Mouse (Mus musculus): ENCODE measurements around the gene Dnmt3a. TPM values are rescaled to one million over a fixed set of nuclear protein-coding genes. Genes with fewer than 3 reads are reported as not detected.

Gene Dnmt3a
- polyA plus RNA-seq, 1 experiment from 2014 or later: 83.1 TPM

GRCm38 (mm10) chr12:3855762-3856501, 50.1 kb downstream of the Dnmt3a start:
- H3K9ac ChIP-seq (replicated peaks; ENCODE audit: low read depth, low read length): no peak overlapping the region
- peaks cover 27% of the 10 kb centered on the region for H3K4me1 ChIP-seq (ENCODE audit: control insufficient read depth, insufficient read depth, low read length)

GRCm38 (mm10) chr12:3856748-3857147, 50.9 kb downstream of the Dnmt3a start:
- Histone ChIP-seq H3K27ac (ENCODE audit: low read length) (peak overlapping the region; percentile 77; the same call in 1 of the 2 replicates), H3K9me3 (ENCODE audit: control insufficient read depth, low read depth, low read length) (no peaks in the 10 kb centered on the region), H3K4me1 (ENCODE audit: control insufficient read depth, insufficient read depth, low read length) (peaks cover 27% of the 10 kb centered on the region), H3K9ac (replicated peaks; ENCODE audit: low read depth, low read length) (no peak overlapping the region), H3K4me3 (ENCODE audit: low read depth, low read length) (no peak overlapping the region), H3K4me2 (replicated peaks; ENCODE audit: low read depth, low read length) (no peak overlapping the region), H3K36me3 (ENCODE audit: control insufficient read depth, insufficient read depth, low read length) (peaks cover 28% of the 10 kb centered on the region), H3K27me3 (ENCODE audit: control insufficient read depth, insufficient read depth, low read length) (no peaks in the 10 kb centered on the region)
- ATAC-seq (ENCODE audit: insufficient number of reproducible peaks, insufficient read depth, low FRiP score, low read depth): no peak
- WGBS: 69% methylated on average over 2 of the region's 2 CpGs

More at GRCm38 (mm10) chr12:3855762-3856501, 50.1 kb downstream of the Dnmt3a start:
- H3K36me3 ChIP-seq (ENCODE audit: control insufficient read depth, insufficient read depth, low read length): peaks cover 29% of the 10 kb centered on the region
- peak overlapping the region; percentile 77 for H3K27ac ChIP-seq (ENCODE audit: low read length)
- no peak overlapping the region for H3K4me3 ChIP-seq (ENCODE audit: low read depth, low read length)
- no peak overlapping the region for H3K4me2 ChIP-seq (replicated peaks; ENCODE audit: low read depth, low read length)
- H3K27me3 ChIP-seq (ENCODE audit: control insufficient read depth, insufficient read depth, low read length): no peaks in the 10 kb centered on the region
- WGBS: 44% methylated on average over 7 of the region's 7 CpGs
- peak; percentile 70 for ATAC-seq (ENCODE audit: insufficient number of reproducible peaks, insufficient read depth, low FRiP score, low read depth)
- H3K9me3 ChIP-seq (ENCODE audit: control insufficient read depth, low read depth, low read length): no peaks in the 10 kb centered on the region

GRCm38 (mm10) chr12:3857231-3857630, 51.4 kb downstream of the Dnmt3a start:
- Histone ChIP-seq H3K27ac (ENCODE audit: low read length) (no peak overlapping the region), H3K4me3 (ENCODE audit: low read depth, low read length) (no peak overlapping the region), H3K4me2 (replicated peaks; ENCODE audit: low read depth, low read length) (no peak overlapping the region), H3K9ac (replicated peaks; ENCODE audit: low read depth, low read length) (no peak overlapping the region), H3K9me3 (ENCODE audit: control insufficient read depth, low read depth, low read length) (no peaks in the 10 kb centered on the region), H3K27me3 (ENCODE audit: control insufficient read depth, insufficient read depth, low read length) (no peaks in the 10 kb centered on the region), H3K4me1 (ENCODE audit: control insufficient read depth, insufficient read depth, low read length) (peaks cover 27% of the 10 kb centered on the region), H3K36me3 (ENCODE audit: control insufficient read depth, insufficient read depth, low read length) (peaks cover 32% of the 10 kb centered on the region)
- ATAC-seq (ENCODE audit: insufficient number of reproducible peaks, insufficient read depth, low FRiP score, low read depth): no peak
- WGBS: 85% methylated on average over 3 of the region's 3 CpGs

GRCm38 (mm10) chr12:3857773-3858172, 52.0 kb downstream of the Dnmt3a start:
- peaks cover 31% of the 10 kb centered on the region for H3K36me3 ChIP-seq (ENCODE audit: control insufficient read depth, insufficient read depth, low read length)
- ATAC-seq (ENCODE audit: insufficient number of reproducible peaks, insufficient read depth, low FRiP score, low read depth): no peak
- peaks cover 27% of the 10 kb centered on the region for H3K4me1 ChIP-seq (ENCODE audit: control insufficient read depth, insufficient read depth, low read length)
- H3K4me2 ChIP-seq (replicated peaks; ENCODE audit: low read depth, low read length): no peak overlapping the region
- H3K9ac ChIP-seq (replicated peaks; ENCODE audit: low read depth, low read length): no peak overlapping the region
- no peaks in the 10 kb centered on the region for H3K9me3 ChIP-seq (ENCODE audit: control insufficient read depth, low read depth, low read length)
- no peak overlapping the region for H3K27ac ChIP-seq (ENCODE audit: low read length)
- WGBS: 67% methylated on average over 9 of the region's 9 CpGs
- no peaks in the 10 kb centered on the region for H3K27me3 ChIP-seq (ENCODE audit: control insufficient read depth, insufficient read depth, low read length)
- H3K4me3 ChIP-seq (ENCODE audit: low read depth, low read length): no peak overlapping the region

GRCm38 (mm10) chr12:3858754-3859153, 52.9 kb downstream of the Dnmt3a start:
- no peak overlapping the region for H3K9ac ChIP-seq (replicated peaks; ENCODE audit: low read depth, low read length)
- no peaks in the 10 kb centered on the region for H3K9me3 ChIP-seq (ENCODE audit: control insufficient read depth, low read depth, low read length)
- no peak for ATAC-seq (ENCODE audit: insufficient number of reproducible peaks, insufficient read depth, low FRiP score, low read depth)
- H3K4me3 ChIP-seq (ENCODE audit: low read depth, low read length): no peak overlapping the region
- H3K27me3 ChIP-seq (ENCODE audit: control insufficient read depth, insufficient read depth, low read length): no peaks in the 10 kb centered on the region
- no peak overlapping the region for H3K27ac ChIP-seq (ENCODE audit: low read length)
- peaks cover 27% of the 10 kb centered on the region for H3K4me1 ChIP-seq (ENCODE audit: control insufficient read depth, insufficient read depth, low read length)
- WGBS: 81% methylated on average over 4 of the region's 4 CpGs
- H3K4me2 ChIP-seq (replicated peaks; ENCODE audit: low read depth, low read length): no peak overlapping the region
- H3K36me3 ChIP-seq (ENCODE audit: control insufficient read depth, insufficient read depth, low read length): peaks cover 33% of the 10 kb centered on the region

- 66% methylated on average over 3 of the region's 3 CpGs for WGBS
- ATAC-seq (ENCODE audit: insufficient number of reproducible peaks, insufficient read depth, low FRiP score, low read depth): no peak
Measured at GRCm38 (mm10) chr12:3859545-3859944, 53.7 kb downstream of the Dnmt3a start.

GRCm38 (mm10) chr12:3860005-3860404, 54.2 kb downstream of the Dnmt3a start:
- no peaks in the 10 kb centered on the region for H3K27me3 ChIP-seq (ENCODE audit: control insufficient read depth, insufficient read depth, low read length)
- H3K9ac ChIP-seq (replicated peaks; ENCODE audit: low read depth, low read length): no peak overlapping the region
- H3K4me3 ChIP-seq (ENCODE audit: low read depth, low read length): no peak overlapping the region
- no peak for ATAC-seq (ENCODE audit: insufficient number of reproducible peaks, insufficient read depth, low FRiP score, low read depth)
- H3K9me3 ChIP-seq (ENCODE audit: control insufficient read depth, low read depth, low read length): no peaks in the 10 kb centered on the region
- peaks cover 30% of the 10 kb centered on the region for H3K36me3 ChIP-seq (ENCODE audit: control insufficient read depth, insufficient read depth, low read length)
- no peak overlapping the region for H3K27ac ChIP-seq (ENCODE audit: low read length)
- H3K4me1 ChIP-seq (ENCODE audit: control insufficient read depth, insufficient read depth, low read length): peaks cover 20% of the 10 kb centered on the region
- H3K4me2 ChIP-seq (replicated peaks; ENCODE audit: low read depth, low read length): no peak overlapping the region
- 49% methylated on average over 5 of the region's 5 CpGs for WGBS

More at GRCm38 (mm10) chr12:3859545-3859944, 53.7 kb downstream of the Dnmt3a start:
- H3K4me3 ChIP-seq (ENCODE audit: low read depth, low read length): no peak overlapping the region
- H3K36me3 ChIP-seq (ENCODE audit: control insufficient read depth, insufficient read depth, low read length): peaks cover 33% of the 10 kb centered on the region
- peaks cover 24% of the 10 kb centered on the region for H3K4me1 ChIP-seq (ENCODE audit: control insufficient read depth, insufficient read depth, low read length)
- H3K27me3 ChIP-seq (ENCODE audit: control insufficient read depth, insufficient read depth, low read length): no peaks in the 10 kb centered on the region
- no peaks in the 10 kb centered on the region for H3K9me3 ChIP-seq (ENCODE audit: control insufficient read depth, low read depth, low read length)
- H3K4me2 ChIP-seq (replicated peaks; ENCODE audit: low read depth, low read length): no peak overlapping the region
- H3K9ac ChIP-seq (replicated peaks; ENCODE audit: low read depth, low read length): no peak overlapping the region
- H3K27ac ChIP-seq (ENCODE audit: low read length): no peak overlapping the region

GRCm38 (mm10) chr12:3861665-3862228, 55.9 kb downstream of the Dnmt3a start:
- WGBS: 75% methylated on average over 4 of the region's 4 CpGs
- no peaks in the 10 kb centered on the region for H3K9me3 ChIP-seq (ENCODE audit: control insufficient read depth, low read depth, low read length)

More at GRCm38 (mm10) chr12:3861665-3862228, 55.9 kb downstream of the Dnmt3a start:
- Histone ChIP-seq H3K4me2 (replicated peaks; ENCODE audit: low read depth, low read length) (no peak overlapping the region), H3K9ac (replicated peaks; ENCODE audit: low read depth, low read length) (no peak overlapping the region), H3K27me3 (ENCODE audit: control insufficient read depth, insufficient read depth, low read length) (no peaks in the 10 kb centered on the region), H3K27ac (ENCODE audit: low read length) (no peak overlapping the region), H3K36me3 (ENCODE audit: control insufficient read depth, insufficient read depth, low read length) (peaks cover 46% of the 10 kb centered on the region), H3K4me1 (ENCODE audit: control insufficient read depth, insufficient read depth, low read length) (peaks cover 8% of the 10 kb centered on the region), H3K4me3 (ENCODE audit: low read depth, low read length) (no peak overlapping the region)
- no peak for ATAC-seq (ENCODE audit: insufficient number of reproducible peaks, insufficient read depth, low FRiP score, low read depth)

Measured in stomach, embryonic 14.5 days (tissue).